Mouse (Mus musculus) A20 (cell line): ENCODE results near the gene Cdh26.

Experiments used
- DNase-seq: peaks from one replicate; pipeline ENCODE4 v3.0.0-alpha.2; 2011; ENCODE audit warnings: low read depth, low spot score

The Cdh26 gene

DNA sequence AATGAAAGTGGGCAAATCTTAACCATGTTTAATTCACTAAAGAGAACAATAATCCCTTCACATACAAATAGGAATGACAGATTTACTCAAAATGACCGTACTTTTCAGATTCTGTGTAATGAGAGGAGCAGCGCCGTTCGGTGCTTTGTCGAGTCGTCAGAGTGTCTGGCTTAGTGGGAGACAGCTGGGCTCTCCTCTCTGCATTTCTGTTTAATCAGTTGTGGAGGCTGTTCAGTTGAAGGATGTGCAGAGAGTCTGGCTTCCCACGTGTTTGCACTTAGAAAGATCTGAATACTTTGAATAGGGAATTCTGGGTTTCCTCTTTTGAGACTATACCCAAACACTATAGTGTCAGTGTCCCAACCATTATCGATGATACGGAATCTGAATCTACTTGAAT lies 7.0 kb downstream of the Cdh26 start:
- DNase-seq = no peak

DNA sequence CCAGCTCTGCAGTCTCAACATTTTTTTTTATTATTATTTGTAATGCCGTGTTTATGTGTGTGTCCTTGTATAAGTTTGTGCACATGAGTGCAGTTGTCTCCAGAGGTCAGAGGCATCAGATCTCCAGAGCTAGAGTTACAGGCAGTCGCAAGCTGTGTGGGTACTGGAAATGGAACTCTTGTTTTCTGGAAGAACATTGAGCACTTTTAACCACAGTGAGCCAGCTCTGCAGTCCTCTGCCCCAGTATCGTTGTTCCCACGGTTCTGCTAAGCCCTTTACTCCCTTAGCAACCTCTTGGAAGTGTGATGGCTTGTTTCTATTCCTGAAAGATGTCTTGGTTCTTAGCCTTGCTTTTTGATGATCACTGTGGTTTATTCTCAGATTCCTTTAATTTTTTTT lies 19.1 kb downstream of the Cdh26 start:
- DNase-seq = no peak

DNA sequence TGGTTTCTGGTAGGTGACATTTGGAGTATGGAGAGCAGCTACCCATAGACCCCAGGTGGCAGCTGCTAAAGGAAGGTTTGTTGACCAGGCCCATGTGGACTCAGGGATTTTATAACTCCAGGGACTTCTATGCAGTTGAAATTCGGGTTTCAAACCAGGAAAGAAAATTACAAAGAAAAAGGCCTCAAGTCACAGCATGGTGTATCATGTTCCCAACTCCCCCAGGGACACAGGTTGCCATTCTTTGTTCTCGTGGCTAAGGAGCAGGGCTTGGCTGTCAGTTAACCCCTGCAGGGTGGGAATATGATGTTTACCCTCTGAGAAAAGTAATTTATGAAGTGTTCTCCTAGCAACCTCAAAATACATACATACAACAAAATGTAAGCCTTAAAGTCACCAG lies 19.9 kb downstream of the Cdh26 start:
- DNase-seq = no peak

DNA sequence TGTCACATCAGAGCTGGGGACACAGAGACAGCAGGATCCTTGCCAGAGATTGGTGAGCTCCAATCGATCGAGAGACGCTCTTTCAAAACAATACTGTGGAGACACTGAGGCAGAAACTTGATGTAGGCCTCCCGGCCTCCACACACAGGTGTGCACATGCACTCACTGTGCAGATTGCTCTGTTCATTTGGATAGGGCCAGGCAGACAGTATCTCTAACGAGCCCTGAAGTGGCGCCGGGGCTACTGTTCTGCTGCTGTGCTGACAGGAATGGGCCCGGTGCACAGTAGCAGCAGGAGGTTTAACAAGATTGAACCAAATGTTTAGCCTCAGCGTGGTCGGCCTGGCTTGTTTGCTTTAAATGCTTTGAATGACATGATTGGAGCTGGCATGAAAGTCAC lies 20.6 kb downstream of the Cdh26 start:
- no peak for DNase-seq

DNA sequence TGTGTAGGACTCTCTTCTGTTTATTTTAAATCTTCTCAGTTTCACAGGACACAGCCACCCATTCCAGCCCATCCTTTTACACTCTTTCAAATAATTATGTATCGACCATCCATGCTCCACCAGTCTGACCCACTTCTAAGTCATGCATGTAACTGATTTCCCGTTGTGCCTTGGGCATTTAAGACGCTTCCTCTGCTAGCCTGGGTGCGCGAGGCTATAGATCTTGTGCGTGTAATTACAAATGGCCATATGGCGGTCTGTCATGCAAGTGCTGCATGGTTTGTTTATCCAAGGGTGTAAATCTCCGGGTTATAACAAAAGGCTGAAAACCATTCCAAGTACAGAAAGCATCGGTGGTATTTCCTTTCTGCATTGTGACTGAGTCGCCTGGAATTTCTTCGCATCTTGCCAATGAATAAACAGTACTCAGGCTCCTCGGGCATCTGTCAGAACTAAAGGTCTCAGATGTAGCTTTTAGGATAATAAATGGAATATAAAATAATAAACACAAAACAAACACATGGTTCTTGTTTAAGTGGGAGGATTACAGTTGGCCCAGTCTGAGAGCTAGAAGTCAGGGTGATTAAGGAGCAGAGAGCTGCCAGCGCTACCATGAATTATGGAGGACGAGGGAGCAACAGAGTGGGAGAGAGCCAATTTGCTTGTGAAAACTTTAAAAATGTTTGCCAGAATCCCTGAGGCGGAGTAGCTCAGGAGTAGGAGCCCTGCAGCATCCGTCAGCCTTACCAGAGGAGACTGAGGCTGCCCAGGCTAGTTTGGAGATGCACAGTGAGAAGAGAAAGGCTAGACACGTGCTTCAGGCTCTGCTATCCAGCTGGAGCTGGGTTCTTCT lies 24.6 kb downstream of the Cdh26 start:
- DNase-seq = no peak

DNA sequence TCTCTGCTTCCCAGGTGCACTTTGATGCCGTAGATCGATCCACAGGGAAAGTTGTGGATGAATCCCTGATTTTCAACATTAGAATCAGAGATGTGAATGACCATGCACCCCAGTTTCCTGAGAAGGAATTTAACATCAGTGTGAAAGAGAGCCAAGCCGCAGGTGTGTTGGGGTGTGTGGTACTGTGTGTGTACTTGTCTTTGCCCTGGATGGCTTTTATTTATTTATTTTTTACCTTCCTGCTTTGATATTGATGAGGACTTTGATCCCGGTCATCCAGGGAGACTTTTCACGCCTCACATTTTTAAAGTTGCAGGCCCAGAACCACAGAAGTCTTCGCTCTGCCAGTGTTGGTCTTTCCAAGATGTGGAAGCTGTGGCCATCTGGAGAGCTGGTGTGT lies 27.1 kb downstream of the Cdh26 start:
- no peak for DNase-seq

DNA sequence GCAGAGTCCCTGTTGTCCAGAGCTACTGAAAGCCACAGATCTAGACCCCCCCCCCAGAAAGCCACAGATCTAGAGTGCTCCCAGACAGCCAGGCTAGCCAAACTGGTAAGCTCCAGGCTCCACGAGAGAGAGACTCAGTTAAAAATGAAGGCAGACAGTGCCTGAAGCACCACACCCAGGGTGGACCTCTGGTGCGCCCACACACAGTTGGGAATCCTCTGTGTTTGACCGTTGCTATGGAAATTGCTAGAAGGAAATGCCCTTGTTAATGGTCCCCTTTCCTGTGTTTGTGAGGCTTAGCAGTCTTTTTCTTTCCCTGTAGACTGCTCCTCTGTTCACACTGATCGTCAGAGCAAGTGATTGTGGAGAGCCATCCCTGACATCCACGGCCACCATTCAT lies 30.0 kb downstream of the Cdh26 start:
- no peak for DNase-seq

DNA sequence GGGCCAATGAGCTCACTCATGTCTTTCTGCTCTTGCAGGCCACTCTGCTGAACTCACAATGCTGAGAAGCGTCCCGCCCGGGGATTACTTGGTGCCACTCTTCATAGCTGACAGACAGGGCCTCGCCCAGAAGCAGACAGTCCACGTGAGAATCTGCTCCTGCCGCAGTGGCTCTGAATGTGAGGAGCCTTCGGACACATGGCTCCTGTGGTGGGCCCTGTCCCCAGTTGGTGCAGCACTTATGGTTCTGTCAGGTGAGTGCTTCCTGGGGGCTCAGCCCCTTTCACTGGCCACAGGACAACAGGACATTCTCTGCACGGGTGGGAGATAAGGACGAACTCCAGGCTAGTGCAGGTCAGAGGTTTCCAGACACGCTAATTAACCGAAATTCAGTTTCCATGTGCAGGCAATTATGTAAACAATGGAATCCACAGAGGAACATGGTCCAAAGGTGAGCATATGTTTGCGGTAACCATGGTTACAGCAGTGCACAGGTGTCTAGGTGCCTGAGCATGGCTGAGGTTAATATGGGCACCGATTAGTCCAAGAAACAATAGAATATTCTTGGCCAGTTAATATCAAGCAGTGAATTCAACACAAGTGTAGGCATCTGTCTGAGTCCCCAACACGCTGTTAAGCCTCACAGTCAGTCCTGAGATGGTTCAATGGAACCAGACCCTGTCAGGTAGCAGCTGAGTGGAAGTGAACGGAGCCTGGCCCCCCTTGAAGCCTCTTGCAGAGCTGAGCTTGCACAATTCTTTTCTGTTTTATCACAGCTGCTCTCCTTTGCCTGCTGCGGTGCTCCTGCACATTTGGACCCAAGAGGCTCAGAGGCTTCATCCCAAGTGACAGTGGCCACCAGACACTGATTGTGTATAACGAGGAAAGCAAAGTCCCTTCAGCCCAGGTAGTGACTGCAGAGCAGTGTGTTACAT lies 41.5 kb downstream of the Cdh26 start:
- DNase-seq = no peak

DNA sequence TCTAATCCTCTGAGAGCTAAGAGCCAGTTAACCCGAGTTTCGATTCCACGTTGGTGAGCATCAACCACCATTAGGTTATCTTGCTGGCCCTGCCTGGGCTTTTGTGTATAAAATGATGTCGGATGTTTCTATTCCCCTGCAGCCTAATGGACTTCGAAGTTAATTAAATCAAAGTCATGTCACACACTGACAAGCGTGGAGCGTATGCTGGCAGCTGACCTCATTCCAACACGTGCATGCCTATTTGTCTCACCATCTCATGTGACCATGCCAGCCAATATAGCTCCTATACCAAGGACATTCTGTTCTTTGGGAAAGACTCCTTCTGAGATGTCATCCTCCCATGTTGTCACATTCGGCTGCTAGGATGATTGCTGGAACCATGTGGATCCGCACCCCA lies 43.6 kb downstream of the Cdh26 start:
- no peak for DNase-seq

DNA sequence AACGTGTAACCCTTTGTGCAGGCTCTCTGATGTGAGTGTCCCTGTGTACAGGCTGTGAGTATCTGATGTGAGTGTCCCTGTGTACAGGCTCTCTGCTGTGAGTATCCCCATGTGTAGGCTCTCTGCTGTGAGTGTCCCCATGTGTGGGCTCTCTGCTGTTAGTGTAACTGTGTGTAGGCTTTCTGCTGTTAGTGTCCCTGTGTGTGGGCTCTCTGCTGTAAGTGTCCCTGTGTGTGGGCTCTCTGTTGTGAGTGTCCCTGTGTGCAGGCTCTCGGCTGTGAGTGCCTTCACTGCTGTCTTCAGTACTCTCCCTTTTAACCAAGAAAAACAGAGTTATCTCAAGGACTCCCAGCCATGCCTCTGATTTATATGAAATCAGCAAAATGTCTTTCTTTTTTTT lies 46.9 kb downstream of the Cdh26 start:
- no peak for DNase-seq

DNA sequence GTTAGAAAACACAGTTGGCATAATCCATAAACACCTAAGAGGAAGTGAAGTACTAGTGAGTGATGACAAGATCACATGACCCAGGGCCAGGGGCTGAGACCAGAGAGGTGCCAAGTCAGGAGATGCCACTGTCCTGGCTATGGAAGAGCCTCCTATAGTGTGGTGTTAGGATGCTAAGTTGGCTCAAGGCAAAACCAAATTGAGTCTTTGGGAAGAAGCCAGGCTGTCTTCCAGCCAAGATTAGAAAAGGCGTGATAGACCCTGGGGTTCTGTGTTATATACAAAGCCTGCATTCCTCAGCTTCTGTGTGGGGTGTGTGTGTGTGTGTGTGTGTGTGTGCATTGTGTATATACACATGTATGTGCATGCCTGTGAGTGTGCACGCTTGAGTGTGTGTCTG lies 48.7 kb downstream of the Cdh26 start:
- no peak for DNase-seq

DNA sequence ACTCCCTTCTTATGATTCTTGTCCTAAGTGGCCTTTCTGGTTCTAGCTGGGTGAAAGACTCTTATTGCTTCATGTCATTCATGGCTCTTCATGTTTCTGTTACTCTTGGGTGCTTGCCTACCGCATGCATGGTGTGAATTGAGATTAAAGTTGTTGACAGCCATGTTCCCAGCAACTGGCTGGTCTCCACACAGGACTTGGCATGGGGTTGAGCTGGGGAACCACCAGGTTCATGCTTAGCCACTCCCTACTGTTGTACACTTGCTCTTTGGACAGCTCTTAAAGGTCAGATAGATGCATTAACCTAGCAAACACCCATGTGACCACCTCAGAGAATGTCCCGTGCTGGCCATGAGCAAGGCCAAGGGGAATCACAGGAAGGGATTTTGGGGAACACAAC lies 50.6 kb downstream of the Cdh26 start:
- DNase-seq = no peak

DNA sequence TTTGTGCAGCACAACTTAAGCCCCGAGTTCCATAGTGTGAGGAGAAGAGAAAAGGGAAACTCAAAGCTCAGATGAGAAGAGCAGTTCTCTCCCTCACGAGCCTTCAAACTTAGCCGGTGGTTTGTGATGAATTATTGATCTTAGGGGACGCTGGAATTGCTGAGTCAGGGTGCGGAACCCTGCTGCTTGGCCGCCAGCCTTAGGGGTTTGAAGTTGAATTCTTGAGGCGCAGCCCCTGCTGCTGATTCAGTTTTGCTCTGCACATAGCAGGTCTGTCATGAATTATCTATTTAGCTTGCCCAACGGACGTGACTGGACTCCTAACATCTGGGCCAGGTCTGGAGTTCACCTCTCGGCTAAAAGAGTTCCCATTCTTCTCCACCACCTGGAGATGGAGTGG lies 53.1 kb downstream of the Cdh26 start:
- no peak for DNase-seq

DNA sequence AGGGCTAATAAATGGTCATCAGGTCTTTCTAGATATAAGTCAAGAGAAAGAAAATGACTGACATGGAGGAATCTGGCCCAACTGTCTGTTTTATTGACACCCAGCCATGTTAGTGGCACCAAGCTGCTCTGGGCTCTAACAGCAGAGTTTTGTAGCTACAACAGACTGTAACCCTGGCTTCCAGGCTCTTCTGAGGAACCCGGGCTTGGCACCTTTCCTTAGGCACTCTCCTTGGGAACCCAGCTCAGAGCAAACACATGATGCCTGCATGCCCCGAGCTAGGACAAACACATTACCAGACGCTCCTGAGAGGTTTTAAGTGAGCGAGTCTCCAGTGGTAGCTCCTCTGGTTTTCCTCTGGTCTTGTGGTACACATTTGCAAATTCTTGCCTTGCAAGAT lies 57.9 kb downstream of the Cdh26 start:
- no peak for DNase-seq

DNA sequence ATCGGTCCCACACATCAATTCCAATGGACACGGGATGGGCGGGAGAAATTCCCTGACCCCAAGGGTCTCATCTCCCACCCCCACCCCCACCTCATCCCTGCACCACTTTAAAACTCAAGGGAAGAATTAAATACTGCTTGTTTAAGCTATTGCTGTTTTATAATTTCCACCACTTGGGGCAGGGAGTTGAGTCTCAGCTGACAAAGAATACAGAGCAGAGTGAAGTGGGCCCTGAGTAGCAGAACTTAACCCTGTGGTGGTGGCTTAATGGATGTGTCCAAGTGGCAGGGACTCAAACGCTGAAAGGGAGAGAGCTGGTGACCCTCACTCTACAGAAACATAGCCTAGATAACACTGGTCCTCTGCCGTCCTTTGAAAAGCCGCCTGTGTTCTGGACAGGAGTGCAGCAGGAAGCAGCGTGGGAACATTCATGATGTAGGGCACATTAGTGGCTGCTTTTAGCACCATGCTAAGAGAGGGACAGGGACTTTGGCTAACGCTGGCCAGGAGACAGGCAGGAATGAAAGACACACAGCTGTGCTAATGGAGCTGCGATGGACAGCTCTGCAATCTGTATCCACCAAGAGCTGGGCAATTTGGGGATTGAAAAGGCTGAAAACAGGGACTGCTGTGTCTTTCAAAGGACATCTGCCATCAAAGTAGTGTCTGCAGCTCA lies 60.1 kb downstream of the Cdh26 start:
- no peak for DNase-seq

DNA sequence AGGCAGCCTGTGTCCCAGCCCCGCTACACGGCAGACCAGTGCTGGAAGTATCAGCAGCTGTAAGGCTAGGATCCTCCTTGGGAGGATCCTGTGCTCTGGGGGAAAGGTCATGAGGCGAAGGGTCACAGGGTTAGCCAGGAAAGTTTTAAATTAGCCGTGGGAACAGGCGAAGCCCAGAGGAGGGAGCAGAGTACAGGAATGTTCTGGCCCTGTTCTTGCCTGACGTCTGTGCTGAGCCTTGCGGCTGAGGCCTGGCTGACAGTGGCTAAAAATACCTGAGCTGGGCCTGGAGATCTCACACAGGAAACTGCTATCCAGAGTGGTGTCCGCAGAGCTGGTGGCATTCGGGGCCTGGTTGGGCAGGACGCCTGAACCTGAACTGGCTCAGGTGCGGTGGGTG lies 63.7 kb downstream of the Cdh26 start:
- DNase-seq = no peak

DNA sequence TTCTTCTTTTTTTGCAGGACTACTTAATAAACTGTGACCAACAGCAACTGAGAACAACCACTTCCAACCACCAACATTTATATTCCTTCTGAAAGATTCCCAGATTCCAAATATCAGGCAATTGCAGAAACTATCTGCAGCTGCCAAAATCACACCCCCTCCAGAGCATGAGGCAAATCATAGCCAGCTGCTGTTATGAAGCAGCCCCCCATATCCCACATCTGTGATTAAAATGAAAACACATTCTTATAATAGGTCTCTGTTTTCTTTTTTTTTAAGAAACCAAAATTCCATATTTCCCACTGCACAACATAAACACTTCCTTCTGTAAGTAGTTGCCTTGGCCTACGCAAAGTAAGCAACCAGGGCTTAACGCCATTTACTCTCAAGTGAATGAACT lies 65.5 kb downstream of the Cdh26 start:
- no peak for DNase-seq

DNA sequence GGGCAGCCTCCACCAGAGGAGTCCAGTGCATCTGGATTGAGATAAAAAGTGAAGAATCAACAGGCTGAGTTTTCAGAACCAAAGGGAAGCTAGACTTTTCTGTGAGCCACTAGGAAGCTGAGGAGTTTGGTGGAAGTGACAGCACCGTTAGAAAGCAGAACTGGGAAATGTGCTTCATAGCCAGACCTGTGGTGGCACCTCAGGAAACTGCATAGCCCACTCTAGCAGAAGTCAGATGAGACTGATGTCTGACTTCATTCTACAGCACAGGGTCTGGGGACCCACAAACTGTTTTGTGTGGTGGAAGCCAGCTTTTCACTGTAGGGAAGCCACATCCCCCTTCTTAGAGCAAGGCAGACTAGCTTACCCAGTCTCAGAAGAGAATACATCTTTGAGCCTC lies 67.6 kb downstream of the Cdh26 start:
- no peak for DNase-seq

DNA sequence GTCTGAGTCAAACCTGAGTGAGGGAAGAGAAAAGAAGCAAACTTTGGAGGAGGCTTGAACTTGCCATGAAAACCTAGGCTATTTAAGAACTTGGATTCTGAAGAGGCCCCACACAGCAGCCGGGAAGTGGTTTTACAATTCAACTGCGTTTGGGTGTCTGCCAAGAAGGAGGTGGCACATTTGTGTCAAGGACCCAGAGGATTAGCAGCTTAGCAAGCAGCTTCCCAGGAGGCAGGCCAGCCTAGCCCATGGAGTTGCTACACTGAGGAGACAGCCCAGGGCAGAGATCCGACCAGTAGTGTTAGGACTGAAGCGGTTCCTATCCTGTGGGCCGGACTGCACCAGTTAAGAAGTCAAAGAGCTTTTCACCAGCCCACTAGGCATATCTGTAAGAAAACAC lies 68.1 kb downstream of the Cdh26 start:
- DNase-seq = no peak

DNA sequence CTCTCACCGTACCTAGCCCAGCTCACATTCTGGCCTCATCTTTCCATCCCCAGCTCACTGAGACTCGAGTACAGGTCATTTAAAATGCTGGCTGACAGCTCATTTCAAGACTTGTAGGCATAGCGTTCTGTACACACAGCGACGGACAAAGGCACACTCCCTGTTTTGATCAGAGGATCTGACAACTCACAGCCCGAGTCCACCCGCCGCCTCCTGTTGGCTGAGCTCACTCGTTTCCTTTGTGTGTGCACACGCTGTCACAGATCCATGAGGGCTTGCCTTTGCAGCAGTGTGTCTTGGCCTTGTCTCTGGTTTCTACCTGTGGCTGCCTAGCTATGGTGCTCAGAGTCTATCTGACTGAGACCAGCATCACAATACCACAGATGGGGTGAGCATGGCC lies 72.1 kb downstream of the Cdh26 start:
- no peak for DNase-seq

DNA sequence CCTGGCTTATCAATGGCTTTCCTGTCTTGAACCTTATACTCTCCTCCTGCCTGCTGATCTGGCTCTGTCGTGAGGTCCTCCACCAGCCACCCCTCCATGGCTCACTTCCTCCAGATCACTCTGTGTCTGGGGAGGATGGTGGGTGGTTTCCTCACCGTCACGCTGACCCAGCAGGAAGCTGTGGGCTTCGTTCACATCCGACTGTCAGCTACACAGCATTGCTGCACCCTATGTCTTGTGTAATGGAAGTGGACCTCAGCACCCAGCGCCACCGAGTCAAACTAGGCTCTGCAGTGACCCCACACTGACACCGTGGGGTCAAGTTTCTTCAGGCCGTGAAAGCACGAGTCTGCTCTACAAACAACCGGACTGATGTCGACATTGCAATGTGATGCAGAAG lies 75.7 kb downstream of the Cdh26 start:
- no peak for DNase-seq

DNA sequence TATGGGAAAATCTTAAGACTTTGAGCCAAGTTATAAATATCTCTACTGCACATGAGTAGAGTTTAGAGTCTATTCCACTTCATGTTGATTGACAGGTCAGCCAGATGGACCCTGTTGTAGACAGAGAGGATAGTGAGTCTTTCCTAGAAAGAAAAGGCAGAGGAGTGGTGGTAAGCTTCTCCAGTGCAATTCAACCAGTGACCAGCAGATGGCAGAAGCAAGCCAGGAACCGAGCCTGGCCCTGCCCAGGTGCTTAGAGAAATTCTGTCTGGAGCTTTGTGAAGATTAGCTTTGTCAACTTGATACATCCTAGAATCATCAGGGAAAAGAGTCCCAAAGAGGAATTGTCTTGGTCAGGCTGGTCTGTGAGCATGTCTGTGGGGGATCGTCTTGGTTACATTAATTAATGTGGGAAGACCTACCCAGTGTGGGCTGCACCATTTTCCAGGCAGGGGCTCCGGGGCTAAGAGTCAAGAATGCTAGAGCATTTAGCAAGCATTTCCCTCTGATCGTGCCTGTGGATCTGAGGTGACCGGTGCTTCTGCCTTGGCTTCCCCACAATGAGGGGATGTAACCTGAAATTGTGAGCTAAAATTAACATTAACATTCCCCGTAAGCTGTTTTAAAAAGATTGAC lies 77.2 kb downstream of the Cdh26 start:
- DNase-seq = peak; percentile 4
